Mouse (Mus musculus) heart, postnatal 14 days (tissue): Measurements from ENCODE around the gene Rilp. TPM values are rescaled to one million over a fixed set of nuclear protein-coding genes. Genes with fewer than 3 reads are reported as not detected.

ENCODE experiments used
- DNase-seq, 2 experiments: peaks; one replicate each; pipeline ENCODE4 v3.0.0; 2021 to 2022
- intact Hi-C: fragments of 180-260 bp; cut with DNase I; formaldehyde crosslinking; loops from one replicate; pipeline ENCODE4 v1.15.1; 2025
- long read RNA-seq, 2 experiments: library from polyadenylated mRNA; stranded (forward); transcript quantifications; one replicate each; pipeline ENCODE4 v2.0.0; 2021
- total RNA-seq, 2 experiments: library from RNA; stranded (reverse); gene quantifications; 2 replicates each; pipeline ENCODE4 v1.2.3; 2021

Gene Rilp
- 10 to 100 TPM; 42.2 to 44.1 TPM for total RNA-seq
- long read RNA-seq, experiment 1, transcript Rilp-201 (8 exons, 1,489 nt), result major isoform, 40 of 66 reads
- long read RNA-seq, experiment 1, partial matches to known transcripts, result 11 of 66 reads
- long read RNA-seq, experiment 1, other reads (novel, unspliced or antisense), result 14 of 66 reads
- long read RNA-seq, experiment 2, transcript Rilp-201 (8 exons, 1,489 nt), result major isoform, 32 of 57 reads
- long read RNA-seq, experiment 2, partial matches to known transcripts, result 15 of 57 reads
- long read RNA-seq, experiment 2, other reads (novel, unspliced or antisense), result 9 of 57 reads

- DNase-seq, result peak; percentile 74 to 84
- intact Hi-C loops, result loop anchor here (2.0 kb wide), 2 partner anchors 41 to 109 kb away; no protein-coding TSS in a partner anchor
These were observed at the start of gene Rilp for GRCm38 (mm10) chr11:75509741-75510626. Gene Rilp (plus strand): TSS chr11:75510094.

DNA sequence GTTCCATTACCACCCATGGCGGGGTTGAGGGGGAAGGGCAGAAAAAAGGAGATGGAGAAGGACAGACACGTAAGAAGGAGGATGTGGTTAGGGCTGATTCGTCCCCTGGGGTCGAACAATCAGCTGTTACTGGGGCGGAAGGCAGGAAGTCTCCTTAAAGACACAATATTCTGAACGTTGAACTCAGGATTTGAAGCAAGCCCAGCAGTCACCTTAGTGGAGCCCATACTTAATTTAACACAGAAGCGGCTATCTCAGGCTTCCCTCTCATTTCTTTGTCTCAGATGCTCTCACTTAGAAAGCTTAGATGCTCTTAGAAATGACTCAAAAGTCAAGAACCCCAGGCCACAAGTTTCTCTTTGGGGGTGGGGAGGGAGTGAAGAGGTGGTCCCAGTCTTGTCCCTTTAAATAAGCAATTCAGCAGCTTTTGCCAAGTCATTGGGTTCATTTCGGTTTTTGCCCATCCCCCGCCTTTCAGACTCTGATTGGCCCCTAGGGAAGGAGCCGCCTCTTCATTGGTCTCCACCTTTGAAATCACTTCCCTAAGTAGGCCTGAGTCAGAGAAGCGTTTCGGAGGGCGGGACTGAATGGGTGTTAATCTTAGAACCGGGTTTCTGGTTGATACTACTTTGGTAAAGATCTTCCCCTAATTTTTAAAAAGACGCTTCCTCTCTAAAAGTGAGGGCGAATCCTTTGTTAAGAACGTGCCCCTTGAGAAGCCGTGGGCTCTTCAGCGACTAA lies 49.6 kb upstream of the Rilp start:
- intact Hi-C loops, result no loop called here
- peak; percentile 85 to 90 for DNase-seq

DNA sequence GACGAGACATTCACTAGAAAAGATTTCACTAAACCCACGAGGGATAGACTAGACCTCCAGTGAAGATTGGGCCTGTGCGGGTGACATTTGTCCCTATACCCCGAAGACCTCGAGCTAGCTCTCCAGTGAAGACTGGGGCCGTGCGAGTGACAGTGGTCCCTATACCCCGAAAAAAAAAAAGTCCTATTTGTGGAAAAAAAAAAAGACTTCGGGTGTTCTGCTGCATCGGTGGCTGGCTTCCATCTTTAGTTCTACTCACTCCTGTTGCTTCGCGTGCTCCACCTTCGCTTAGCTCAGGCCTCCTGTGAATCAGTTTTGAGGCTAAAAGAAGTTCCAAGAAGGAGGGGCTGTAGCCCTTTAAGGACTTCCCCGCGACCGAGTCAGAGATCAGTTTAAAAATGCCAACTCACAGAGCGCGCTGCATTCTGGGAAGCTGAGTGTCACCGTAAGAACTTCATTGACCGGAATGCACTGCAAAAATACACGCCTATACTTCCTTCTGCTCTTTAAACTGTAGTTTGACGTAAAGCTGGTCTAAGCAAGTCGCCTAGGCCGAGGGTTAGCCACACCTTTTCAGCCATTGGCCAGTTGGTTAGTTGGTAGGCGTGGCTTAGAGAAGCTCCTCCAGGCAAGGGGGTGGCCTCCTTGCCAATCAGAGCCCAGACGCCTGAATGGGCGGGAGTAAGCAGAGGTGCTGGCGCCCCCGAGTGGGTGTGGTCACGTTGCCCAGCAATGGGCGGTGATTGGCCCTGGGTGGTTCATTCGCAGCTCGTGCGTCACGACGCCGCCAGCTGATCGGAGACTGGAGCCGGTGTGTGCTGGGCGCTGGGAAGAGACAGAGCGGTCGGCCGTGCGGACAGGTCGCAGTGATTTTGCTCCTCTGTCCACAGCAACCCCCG lies 48.8 kb upstream of the Rilp start, which contains the start of gene Tlcd2:
Tlcd2 (plus strand) TSS at position 872 of the 899 bp plus-strand sequence.
- peak; percentile 99 for DNase-seq

GRCm38 (mm10) chr11:75461743-75462252 lies 48.1 kb upstream of the Rilp start:
- intact Hi-C loops, result no loop called here
- DNase-seq, result no peak

More for the DNA sequence above, 48.8 kb upstream of the Rilp start, which contains the start of gene Tlcd2:
- intact Hi-C loops, result no loop called here

DNA sequence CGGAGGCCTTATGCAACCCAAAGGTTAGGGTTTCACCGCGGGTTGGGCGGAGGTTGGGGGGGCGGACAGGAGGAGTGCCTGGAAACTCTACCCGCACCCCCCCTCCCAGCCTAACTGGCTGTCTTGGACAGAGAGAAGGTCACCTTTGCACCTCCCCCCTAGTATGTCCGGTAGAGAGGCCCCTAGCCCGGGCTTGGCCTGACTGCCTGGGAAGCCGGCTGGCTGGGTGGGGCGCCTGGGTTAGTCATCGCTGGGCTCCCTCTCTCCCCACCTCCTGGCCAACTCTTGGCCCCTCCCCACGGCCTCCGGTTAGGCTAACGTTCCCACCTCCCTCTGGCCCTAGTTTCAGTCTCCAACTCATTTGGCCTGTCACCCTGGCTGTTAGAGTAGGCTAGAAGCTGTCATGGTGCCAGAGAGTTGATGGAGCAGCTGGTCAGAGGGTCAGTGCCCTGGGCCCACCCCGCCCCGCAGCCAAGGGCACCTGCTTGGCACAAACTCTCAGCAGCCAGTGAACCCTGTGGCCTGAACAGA lies 47.6 kb upstream of the Rilp start:
- intact Hi-C loops, result no loop called here
- DNase-seq, result peak; percentile 89 to 90

DNA sequence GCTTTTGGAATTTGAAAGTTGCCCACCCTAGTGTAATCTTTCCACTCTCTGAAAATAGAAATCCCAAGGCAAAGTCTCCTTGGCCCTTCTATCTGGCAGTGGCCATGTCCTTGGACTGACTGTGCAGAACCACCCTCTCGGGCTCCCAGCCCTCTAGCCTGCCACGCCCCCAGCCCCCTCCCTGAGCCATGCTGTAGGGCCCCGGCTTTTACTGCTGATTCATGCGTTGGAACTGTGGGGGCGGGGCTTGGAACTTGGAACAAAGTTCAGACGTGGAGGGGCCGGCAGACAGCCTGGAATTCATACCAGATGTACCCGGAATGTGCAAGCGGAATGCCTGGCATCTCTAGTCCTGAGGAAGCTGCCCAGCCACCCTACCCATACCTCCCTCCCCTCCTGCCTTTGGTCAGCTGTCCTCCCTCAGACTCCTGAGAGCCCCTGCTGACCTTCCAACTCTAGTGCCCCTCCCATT lies 47.0 kb upstream of the Rilp start:
- intact Hi-C loops, result no loop called here
- peak; percentile 91 to 96 for DNase-seq

GRCm38 (mm10) chr11:75463624-75464023 lies 46.3 kb upstream of the Rilp start:
- intact Hi-C loops, result no loop called here

GRCm38 (mm10) chr11:75464417-75464816 lies 45.5 kb upstream of the Rilp start:
- no peak for DNase-seq
- intact Hi-C loops, result no loop called here

More at GRCm38 (mm10) chr11:75463624-75464023, 46.3 kb upstream of the Rilp start:
- no peak for DNase-seq

- intact Hi-C loops, result no loop called here
- DNase-seq, result no peak
These were observed 44.8 kb upstream of the Rilp start for GRCm38 (mm10) chr11:75465051-75465450.

DNA sequence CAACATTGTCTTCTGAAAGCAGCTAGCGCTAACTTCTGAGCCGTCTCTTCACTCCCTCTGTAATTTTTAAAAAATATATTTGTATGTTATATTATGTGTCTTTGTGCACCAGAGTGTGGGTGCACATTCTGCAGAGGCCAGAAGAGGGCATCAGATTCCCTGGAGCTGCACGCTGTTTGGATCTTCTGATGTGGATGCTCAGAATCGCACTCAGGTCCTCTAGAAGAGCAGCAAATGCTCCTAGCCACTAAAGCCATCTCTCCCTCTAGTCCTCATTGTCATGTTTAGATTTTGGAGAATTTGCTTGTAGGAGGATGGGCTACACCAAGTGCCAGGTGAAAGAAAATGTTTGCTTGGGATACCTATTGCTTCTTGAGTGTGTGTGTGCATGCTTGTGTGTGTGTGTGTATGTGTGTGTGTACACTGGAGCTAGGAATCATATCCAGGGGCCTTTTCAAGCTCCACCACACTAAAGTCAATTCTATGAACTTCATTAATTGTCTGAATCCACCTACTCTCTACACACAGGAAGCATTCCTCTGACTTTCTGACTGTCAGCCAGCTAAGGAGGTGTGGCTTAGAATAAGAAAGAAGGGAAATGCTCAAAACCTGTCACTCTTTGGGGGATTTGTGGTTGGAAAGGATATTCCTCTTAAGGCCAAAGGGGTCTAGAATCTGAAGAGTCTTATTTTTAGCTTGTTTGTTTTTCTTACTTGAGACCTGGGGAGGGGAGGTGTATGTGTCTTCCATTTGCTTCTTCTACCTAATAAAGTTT lies 43.0 kb upstream of the Rilp start:
- DNase-seq, result no peak
- intact Hi-C loops, result no loop called here

DNA sequence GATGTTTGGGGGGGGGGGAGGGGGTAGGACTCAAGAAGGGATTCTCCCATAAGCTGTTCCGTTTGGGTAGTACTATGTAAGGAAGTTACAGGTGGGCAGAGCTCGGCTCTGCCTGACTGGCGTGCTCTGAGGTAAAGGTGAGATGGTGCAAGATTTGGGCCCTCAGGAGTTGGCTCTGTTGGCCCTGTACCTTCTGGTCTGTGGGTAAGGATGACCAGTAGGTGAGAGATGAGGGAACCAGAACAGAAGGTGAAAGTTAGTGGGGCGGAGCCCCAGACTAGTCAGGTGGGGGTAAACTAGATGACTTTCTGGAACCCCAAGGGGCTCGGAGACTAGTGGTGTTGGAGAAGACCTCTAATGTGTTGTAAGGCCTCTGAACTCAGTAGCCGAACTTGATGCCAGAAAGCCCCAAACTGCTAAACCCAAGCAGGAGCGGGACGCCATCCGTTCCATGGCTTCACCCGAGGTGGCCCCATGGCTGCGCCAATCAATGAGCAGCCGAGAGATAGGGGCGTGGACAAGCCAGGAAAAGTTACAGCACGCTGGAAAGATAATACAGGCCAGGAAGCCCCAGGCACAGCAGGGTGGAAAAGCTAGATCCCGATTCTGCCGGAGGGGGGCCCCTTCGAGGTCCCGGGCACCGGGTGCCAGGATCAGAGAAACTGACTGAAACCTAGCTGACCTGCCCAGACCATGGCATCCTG lies 42.2 kb upstream of the Rilp start:
- peak; percentile 70 to 82 for DNase-seq
- intact Hi-C loops, result loop anchor here (2.0 kb wide), 2 partner anchors 19 to 41 kb away; partner anchors contain the start of gene Prpf8

GRCm38 (mm10) chr11:75468410-75468809 lies 41.5 kb upstream of the Rilp start:
- intact Hi-C loops, result loop anchor here (2.0 kb wide), 2 partner anchors 18 to 40 kb away; partner anchors contain the start of gene Prpf8
- no peak for DNase-seq

DNA sequence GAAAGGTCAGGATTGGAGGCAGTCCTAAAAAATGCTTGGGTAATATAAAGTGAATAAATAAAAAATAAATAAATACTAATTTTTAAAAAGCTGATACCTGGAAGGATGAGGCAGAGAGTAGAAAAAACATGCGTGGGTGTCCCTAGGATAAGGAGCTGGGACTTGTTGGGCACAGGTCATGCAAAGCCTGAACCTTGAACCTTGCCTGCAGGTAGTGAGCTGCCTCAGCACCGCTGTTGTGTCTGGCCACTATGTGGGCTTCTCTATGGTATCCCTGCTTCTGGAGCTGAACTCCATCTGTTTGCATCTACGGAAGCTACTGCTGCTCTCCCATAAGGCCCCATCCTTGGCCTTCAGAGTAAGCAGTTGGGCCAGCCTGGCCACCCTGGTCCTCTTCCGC lies 40.6 kb upstream of the Rilp start:
- DNase-seq, result no peak
- intact Hi-C loops, result loop anchor here (2.0 kb wide), 2 partner anchors 18 to 40 kb away; partner anchors contain the start of gene Prpf8

GRCm38 (mm10) chr11:75470675-75471074 lies 39.2 kb upstream of the Rilp start:
- intact Hi-C loops, result no loop called here
- no peak for DNase-seq

GRCm38 (mm10) chr11:75472469-75473081 lies 37.3 kb upstream of the Rilp start:
- intact Hi-C loops, result no loop called here
- no peak for DNase-seq

- DNase-seq, result no peak
- intact Hi-C loops, result no loop called here
These were observed 36.5 kb upstream of the Rilp start for GRCm38 (mm10) chr11:75473376-75473775.

DNA sequence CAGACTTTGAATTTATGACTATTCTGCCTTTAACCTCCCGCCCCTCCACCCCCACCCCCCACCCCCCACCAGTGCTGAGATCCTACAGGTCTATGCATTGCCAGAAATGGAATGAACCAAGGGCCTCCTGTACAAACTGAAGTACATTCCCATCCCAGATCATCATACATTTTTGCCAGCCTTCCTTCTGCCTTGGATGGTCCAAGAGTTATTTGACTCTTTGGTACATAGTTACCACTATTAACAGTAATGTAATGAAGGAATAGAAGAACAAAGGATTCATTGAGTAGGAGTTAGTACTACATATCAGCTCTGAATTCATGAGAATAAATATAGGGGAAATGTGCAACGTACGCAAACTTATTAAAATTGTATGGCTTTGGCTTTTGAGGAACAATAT lies 23.7 kb upstream of the Rilp start:
- DNase-seq, result no peak
- intact Hi-C loops, result loop anchor here (2.0 to 10.0 kb wide), 3 partner anchors 17 to 301 kb away; partner anchors contain the start of gene Wdr81
